Mouse (Mus musculus): ENCODE data around the gene Tspan10. TPM values are rescaled to one million over a fixed set of nuclear protein-coding genes. Genes with fewer than 3 reads are reported as not detected.

Tspan10 gene
- polyA plus RNA-seq, 1 experiment from 2014 or later, result not detected

GRCm38 (mm10) chr11:120493911-120494310 is 51.5 kb downstream of the Tspan10 start:
- 80% methylated on average over 3 of the region's 3 CpGs for WGBS

More at GRCm38 (mm10) chr11:120493911-120494310, 51.5 kb downstream of the Tspan10 start:
- peaks cover 56% of the 10 kb centered on the region for H3K36me3 ChIP-seq
- H3K27ac ChIP-seq (ENCODE audit: poor library complexity, severe bottlenecking), result no peak overlapping the region
- peaks cover 29% of the 10 kb centered on the region for H3K4me1 ChIP-seq (replicated peaks)
- no peaks in the 10 kb centered on the region for H3K9me3 ChIP-seq (replicated peaks)
- no peaks in the 10 kb centered on the region for H3K27me3 ChIP-seq (replicated peaks)
- H3K4me3 ChIP-seq, result no peak overlapping the region
- ATAC-seq (ENCODE audit: insufficient number of reproducible peaks, low FRiP score), result no peak
- H3K4me2 ChIP-seq, result no peak overlapping the region
- H3K9ac ChIP-seq, result no peak overlapping the region

Other genes starting within 250 kb of the Tspan10 start
- gene Bahcc1, start 209.7 kb upstream of the Tspan10 start, polyA plus RNA-seq (2016; fragmentation: Nextera tagmentation; extraction: Ambion mirVana), result 6.5 and 7.6 TPM in 2 replicates
- 1,404 and 1,426 TPM in 2 replicates for gene Actg1, start 94.1 kb upstream of the Tspan10 start, polyA plus RNA-seq (2016; fragmentation: Nextera tagmentation; extraction: Ambion mirVana)
- gene Fscn2, start 81.1 kb upstream of the Tspan10 start, polyA plus RNA-seq (2016; fragmentation: Nextera tagmentation; extraction: Ambion mirVana), result 0.17 and 0.63 TPM in 2 replicates
- 32.0 and 32.3 TPM in 2 replicates for gene Faap100, start 63.9 kb upstream of the Tspan10 start, polyA plus RNA-seq (2016; fragmentation: Nextera tagmentation; extraction: Ambion mirVana)
- gene Nploc4, start 4.9 kb upstream of the Tspan10 start, polyA plus RNA-seq (2016; fragmentation: Nextera tagmentation; extraction: Ambion mirVana), result 43.2 and 45.2 TPM in 2 replicates
- gene Pde6g, start 10.9 kb downstream of the Tspan10 start, polyA plus RNA-seq (2016; fragmentation: Nextera tagmentation; extraction: Ambion mirVana), result 0.10 and 0.13 TPM in 2 replicates
- 14.9 and 15.2 TPM in 2 replicates for gene Oxld1, start 15.4 kb downstream of the Tspan10 start, polyA plus RNA-seq (2016; fragmentation: Nextera tagmentation; extraction: Ambion mirVana)
- 24.1 and 24.7 TPM in 2 replicates for gene Ccdc137, start 15.5 kb downstream of the Tspan10 start, polyA plus RNA-seq (2016; fragmentation: Nextera tagmentation; extraction: Ambion mirVana)
- gene Arl16, start 25.0 kb downstream of the Tspan10 start, polyA plus RNA-seq (2016; fragmentation: Nextera tagmentation; extraction: Ambion mirVana), result 35.9 and 41.6 TPM in 2 replicates
- gene Mrpl12, start 42.0 kb downstream of the Tspan10 start, polyA plus RNA-seq (2016; fragmentation: Nextera tagmentation; extraction: Ambion mirVana), result 208 and 219 TPM in 2 replicates
- gene Slc25a10, start 49.2 kb downstream of the Tspan10 start, polyA plus RNA-seq (2016; fragmentation: Nextera tagmentation; extraction: Ambion mirVana), result 44.2 and 46.2 TPM in 2 replicates
- 1.2 and 1.4 TPM in 2 replicates for gene Gcgr, start 88.1 kb downstream of the Tspan10 start, polyA plus RNA-seq (2016; fragmentation: Nextera tagmentation; extraction: Ambion mirVana)
- gene Mcrip1, start 107.1 kb downstream of the Tspan10 start, polyA plus RNA-seq (2016; fragmentation: Nextera tagmentation; extraction: Ambion mirVana), result 126 and 130 TPM in 2 replicates
- gene Ppp1r27, start 108.5 kb downstream of the Tspan10 start, polyA plus RNA-seq (2016; fragmentation: Nextera tagmentation; extraction: Ambion mirVana), result not detected in 2 replicates
- 478 and 480 TPM in 2 replicates for gene P4hb, start 130.6 kb downstream of the Tspan10 start, polyA plus RNA-seq (2016; fragmentation: Nextera tagmentation; extraction: Ambion mirVana)
- gene Arhgdia, start 139.0 kb downstream of the Tspan10 start, polyA plus RNA-seq (2016; fragmentation: Nextera tagmentation; extraction: Ambion mirVana), result 422 and 442 TPM in 2 replicates
- gene Alyref, start 155.7 kb downstream of the Tspan10 start, polyA plus RNA-seq (2016; fragmentation: Nextera tagmentation; extraction: Ambion mirVana), result 356 and 361 TPM in 2 replicates
- 174 and 175 TPM in 2 replicates for gene Anapc11, start 155.8 kb downstream of the Tspan10 start, polyA plus RNA-seq (2016; fragmentation: Nextera tagmentation; extraction: Ambion mirVana)
- 13.6 and 20.3 TPM in 2 replicates for gene Npb, start 165.8 kb downstream of the Tspan10 start, polyA plus RNA-seq (2016; fragmentation: Nextera tagmentation; extraction: Ambion mirVana)
- 82.1 and 82.9 TPM in 2 replicates for gene Pcyt2, start 175.3 kb downstream of the Tspan10 start, polyA plus RNA-seq (2016; fragmentation: Nextera tagmentation; extraction: Ambion mirVana)
- 20.1 and 20.4 TPM in 2 replicates for gene Sirt7, start 182.6 kb downstream of the Tspan10 start, polyA plus RNA-seq (2016; fragmentation: Nextera tagmentation; extraction: Ambion mirVana)
- gene Mafg, start 191.0 kb downstream of the Tspan10 start, polyA plus RNA-seq (2016; fragmentation: Nextera tagmentation; extraction: Ambion mirVana), result 27.9 and 31.5 TPM in 2 replicates
- gene Pycr1, start 201.1 kb downstream of the Tspan10 start, polyA plus RNA-seq (2016; fragmentation: Nextera tagmentation; extraction: Ambion mirVana), result 23.1 and 23.9 TPM in 2 replicates
- gene Myadml2, start 205.5 kb downstream of the Tspan10 start, polyA plus RNA-seq (2016; fragmentation: Nextera tagmentation; extraction: Ambion mirVana), result 9.8 and 10.9 TPM in 2 replicates
- 4.7 and 5.2 TPM in 2 replicates for gene Notum, start 218.5 kb downstream of the Tspan10 start, polyA plus RNA-seq (2016; fragmentation: Nextera tagmentation; extraction: Ambion mirVana)
- 103 and 114 TPM in 2 replicates for gene Aspscr1, start 230.3 kb downstream of the Tspan10 start, polyA plus RNA-seq (2016; fragmentation: Nextera tagmentation; extraction: Ambion mirVana)